Mouse (Mus musculus): ENCODE data around the gene Fam160a2.
A peak's percentile ranks its signal among the peaks of the same experiment; 100 is the strongest.

DNA sequence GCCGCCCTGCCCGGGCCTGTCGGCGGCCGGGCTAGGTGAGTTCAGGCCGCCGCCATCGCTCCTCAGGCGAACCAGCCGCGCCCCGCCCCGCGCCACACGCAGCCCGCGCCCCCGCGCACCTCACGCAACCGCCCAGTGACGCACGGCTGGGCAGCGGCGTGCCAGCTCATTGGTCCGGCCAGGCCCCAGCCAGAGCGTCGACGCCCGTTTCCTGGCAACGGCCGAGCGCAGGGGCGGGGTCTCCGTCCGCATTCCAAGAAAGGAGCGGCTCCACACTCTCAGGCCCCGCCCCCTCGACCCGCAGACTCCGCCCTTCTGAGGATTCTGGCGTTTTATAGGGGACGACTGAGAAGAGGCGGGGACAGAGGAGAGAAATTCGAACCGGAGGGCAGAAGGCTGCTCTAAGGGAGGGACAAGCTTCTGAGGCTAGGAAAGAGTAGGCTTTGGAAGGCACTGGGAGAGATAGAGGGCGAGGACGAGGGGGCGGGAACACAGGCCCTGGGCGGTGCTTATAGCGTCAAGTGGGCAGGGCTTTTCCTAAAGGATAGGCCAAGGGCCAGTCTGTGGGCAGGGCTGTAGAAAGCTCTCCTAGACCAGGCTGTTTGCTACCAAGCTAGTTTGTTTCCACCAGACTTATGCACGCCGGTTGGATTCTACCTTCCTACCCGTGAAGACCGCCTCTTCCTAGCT is at the start of gene Fam160a2:
- peak; percentile 62; the same call in 1 of the 2 replicates for TF ChIP-seq POLR2A (IDR thresholded peaks at IDR 0.05; ENCODE audit: borderline replicate concordance, low read depth, low read length)
- no peak for TF ChIP-seq CTCF (IDR thresholded peaks at IDR 0.05; ENCODE audit: low read depth, low read length)
